Mouse (Mus musculus): ENCODE measurements around the gene Gm12666.

Gm12666 gene

GRCm38 (mm10) chr4:92191649-92192048, at the start of gene Gm12666:
Gene Gm12666 (minus strand): TSS chr4:92191749.
- WGBS, result 83% methylated on average over 1 of the region's 1 CpGs

GRCm38 (mm10) chr4:92226326-92226725, 34.8 kb upstream of the Gm12666 start:
- WGBS, result 64% methylated on average over 2 of the region's 2 CpGs

DNA sequence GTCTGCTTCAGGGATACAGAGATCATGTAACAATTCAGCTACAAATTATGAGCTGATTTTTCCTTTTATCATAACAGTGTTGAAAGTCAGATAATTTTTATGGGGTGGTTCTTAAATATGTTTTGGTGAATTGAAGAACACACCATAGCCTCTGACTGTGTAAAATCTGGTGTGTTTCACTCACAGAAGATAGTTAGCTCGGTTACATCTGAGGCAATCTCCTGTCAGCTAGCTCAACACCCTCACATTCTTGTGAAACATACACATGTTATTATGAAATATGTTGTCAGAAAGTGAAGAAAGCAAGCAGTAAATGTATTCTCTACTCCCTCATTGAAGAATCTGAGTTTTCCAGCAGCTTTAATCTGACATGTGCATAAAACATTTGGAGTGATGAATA, 24.7 kb upstream of the Gm12666 start:
- WGBS, result 73% methylated on average over 1 of the region's 1 CpGs

DNA sequence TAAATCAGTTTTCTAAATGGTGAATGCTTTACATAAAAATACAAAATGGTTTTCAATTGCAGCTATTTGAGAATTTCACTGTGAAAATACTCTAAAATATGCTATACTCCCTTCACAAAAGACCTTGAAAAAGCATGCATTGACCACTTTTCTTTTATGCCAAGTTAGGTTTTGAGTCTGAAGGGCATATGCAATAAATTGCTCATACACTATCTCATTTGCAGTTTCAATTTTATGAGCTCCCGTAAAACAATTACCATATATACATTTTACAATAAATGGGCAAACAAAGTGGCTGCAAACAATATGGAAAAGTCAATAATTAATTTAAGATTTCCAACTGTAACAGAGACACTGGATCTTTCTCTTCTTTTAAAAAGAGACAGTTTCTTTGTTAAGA, 38.9 kb downstream of the Gm12666 start:
- 84% methylated on average over 1 of the region's 1 CpGs for WGBS

DNA sequence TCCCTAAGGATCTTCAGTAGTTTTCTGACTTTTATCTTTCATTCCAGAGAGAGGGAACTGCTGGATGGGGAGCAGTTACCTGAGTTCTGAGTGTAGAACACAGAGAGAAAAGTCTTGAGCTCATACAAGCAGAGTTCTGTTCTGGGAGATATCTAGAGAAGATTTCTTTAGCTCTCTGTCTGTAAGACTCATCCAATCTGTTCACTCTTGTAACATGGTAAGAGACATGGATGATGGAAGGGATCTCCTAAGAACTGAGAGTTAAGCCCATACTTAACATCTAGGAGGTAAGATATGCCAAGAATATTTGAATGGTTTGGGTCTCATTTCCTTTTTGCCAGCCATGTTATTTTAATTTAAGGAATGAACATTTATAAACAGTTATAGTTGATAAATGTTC, 44.4 kb downstream of the Gm12666 start, which contains the start of gene Izumo3:
TSS of gene Izumo3 (minus strand) at position 101 of the 400 bp plus-strand sequence.

Measured in cerebral cortex, adult 2 months (tissue).